In the genomic region with DNA sequence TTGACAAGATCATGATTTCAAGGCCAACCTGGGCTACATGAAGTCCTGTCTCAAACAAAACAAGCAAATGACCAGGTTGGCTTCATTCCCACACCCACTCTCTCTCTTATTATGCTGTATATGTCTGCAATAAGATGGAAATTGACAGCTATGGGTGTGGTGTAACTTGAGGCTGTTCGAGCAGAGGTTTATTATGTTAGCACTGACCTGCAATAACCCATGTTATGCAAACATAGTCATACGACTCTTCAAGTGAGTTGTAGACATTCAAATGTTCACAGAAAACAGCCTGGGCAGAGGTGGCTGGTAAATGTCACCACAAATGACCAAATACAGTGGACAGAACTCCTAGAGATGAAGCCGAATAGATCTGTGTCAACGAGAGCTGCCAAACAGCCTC, we compare ENCODE assay signal across 32 mouse cellular contexts.
A peak's percentile ranks its signal among the peaks of the same experiment; 100 is the strongest.
DNase-seq lines count a peak whose midpoint lies in the region; ATAC-seq and TF ChIP-seq lines count a peak whose summit lies in the region.
"Had no signal": no experiment of that assay in that cellular context is flagged by ENCODE, and none has a peak within 500 bp of the region (broad histone marks: within the 10 kb centered on the region; RNA-seq: fewer than 3 reads in every experiment).

No protein-coding gene starts in this region.

- TF ChIP-seq CTCF in lung, postnatal 0 days (IDR thresholded peaks at IDR 0.05), result no peak
- TF ChIP-seq CTCF in lung, adult 2 months (IDR thresholded peaks at IDR 0.05; ENCODE audit: insufficient read depth, low read length), result no peak

- WGBS in lung, postnatal 0 days, result 39% methylated on average over 4 of the region's 4 CpGs
- WGBS in lung, adult 2 months, result 61% methylated on average over 4 of the region's 4 CpGs
- 50% methylated on average over 4 of the region's 4 CpGs for WGBS in intestine, embryonic 16.5 days

- H3K27ac ChIP-seq in lung, postnatal 0 days (ENCODE audit: low read length), result 0 out of 2 replicates have a peak overlapping the region, but pooled peaks have one; percentile 6
- no peak overlapping the region for H3K27ac ChIP-seq in intestine, embryonic 16.5 days (ENCODE audit: low read length)
- H3K27ac ChIP-seq: embryonic facial prominence, embryonic 13.5 days; kidney, embryonic 15.5 days; liver, embryonic 13.5 days; midbrain, embryonic 12.5 days; neural tube, embryonic 12.5 days had no signal

- TF ChIP-seq EP300 in lung, postnatal 0 days (IDR thresholded peaks at IDR 0.05), result peak; percentile 64; the same call in 1 of the 2 replicates

- no peak for TF ChIP-seq POLR2A in lung, adult 2 months (IDR thresholded peaks at IDR 0.05; ENCODE audit: borderline replicate concordance, extremely low read depth, low read depth, low read length)

- no peaks in the 10 kb centered on the region for H3K36me3 ChIP-seq in lung, postnatal 0 days (ENCODE audit: insufficient read depth, low read length)
- no peaks in the 10 kb centered on the region for H3K36me3 ChIP-seq in intestine, embryonic 16.5 days (ENCODE audit: control insufficient read depth, insufficient read depth, low read length)
- H3K36me3 ChIP-seq: embryonic facial prominence, embryonic 13.5 days; kidney, embryonic 15.5 days; liver, embryonic 13.5 days; midbrain, embryonic 12.5 days; neural tube, embryonic 12.5 days had no signal

- DNase-seq in lung, postnatal 0 days (ENCODE audit: low spot score), result peak; percentile 65
- no peak for DNase-seq in lung, adult 2 months
- peak; percentile 51 for DNase-seq in lung, postnatal 36 days
- DNase-seq in kidney, adult 9 months, result no peak
- no peak for DNase-seq in spleen, postnatal 36 days (ENCODE audit: low spot score in 2 of 2)
- DNase-seq in spleen, adult 18-20 months, result no peak
- DNase-seq: adrenal gland, postnatal 10 days; B cell, adult 2 months; cerebellum, adult 9-10 months; cerebellum, postnatal 36 days; embryo, embryonic 11 days; forebrain, postnatal 0 days; gastrocnemius, postnatal 10 days; heart, postnatal 14 days; kidney, adult 11 months; kidney, postnatal 25 days; left cerebral cortex, postnatal 4 days; liver, embryonic 13.5 days; lung, embryonic 14.5 days; right cerebral cortex, adult 18-20 months; thymus, adult 18-20 months; thymus, postnatal 25 days had no signal

- H3K9me3 ChIP-seq in lung, postnatal 0 days (ENCODE audit: low read length), result no peaks in the 10 kb centered on the region
- no peaks in the 10 kb centered on the region for H3K9me3 ChIP-seq in intestine, embryonic 16.5 days (ENCODE audit: control insufficient read depth, low read length)
- H3K9me3 ChIP-seq: embryonic facial prominence, embryonic 13.5 days; kidney, embryonic 15.5 days; liver, embryonic 13.5 days; megakaryocyte, embryonic 14.5 days; midbrain, embryonic 12.5 days; neural tube, embryonic 12.5 days had no signal

- no peak overlapping the region for H3K9ac ChIP-seq in lung, postnatal 0 days (replicated peaks; ENCODE audit: low read depth)
- H3K9ac ChIP-seq in intestine, embryonic 16.5 days (ENCODE audit: low read depth, low read length), result no peak overlapping the region
- H3K9ac ChIP-seq: embryonic facial prominence, embryonic 13.5 days; forebrain, postnatal 0 days; kidney, embryonic 15.5 days; liver, embryonic 13.5 days; lung, embryonic 14.5 days; midbrain, embryonic 12.5 days; neural tube, embryonic 12.5 days had no signal

- H3K4me3 ChIP-seq in lung, postnatal 0 days (ENCODE audit: low read depth, low read length), result no peak overlapping the region
- no peak overlapping the region for H3K4me3 ChIP-seq in lung, adult 2 months (replicated peaks; ENCODE audit: extremely low read depth, low read depth, low read length)
- no peak overlapping the region for H3K4me3 ChIP-seq in intestine, embryonic 16.5 days (ENCODE audit: low read length)
- H3K4me3 ChIP-seq: embryonic facial prominence, embryonic 13.5 days; erythroblast, embryonic 14.5 days; kidney, embryonic 15.5 days; liver, embryonic 13.5 days; megakaryocyte, embryonic 14.5 days; midbrain, embryonic 12.5 days; myocyte; neural tube, embryonic 12.5 days had no signal

- H3K4me2 ChIP-seq in lung, postnatal 0 days (replicated peaks; ENCODE audit: low read depth, low read length), result no peak overlapping the region
- no peak overlapping the region for H3K4me2 ChIP-seq in intestine, embryonic 16.5 days (ENCODE audit: low read depth, low read length)
- H3K4me2 ChIP-seq: embryonic facial prominence, embryonic 13.5 days; kidney, embryonic 15.5 days; liver, embryonic 13.5 days; lung, embryonic 14.5 days; midbrain, embryonic 12.5 days; neural tube, embryonic 12.5 days had no signal

- ATAC-seq in lung, postnatal 0 days, result peak; percentile 61
- peak; percentile 86 for ATAC-seq in intestine, embryonic 16.5 days
- ATAC-seq: activated CD4-positive, CD25-positive, alpha-beta regulatory T cell, adult 4 months; forebrain, postnatal 0 days; hindbrain, embryonic 16.5 days had no signal

- no peaks in the 10 kb centered on the region for H3K4me1 ChIP-seq in lung, postnatal 0 days (ENCODE audit: insufficient read depth, low read depth, low read length)
- H3K4me1 ChIP-seq in lung, adult 2 months (ENCODE audit: control insufficient read depth, insufficient read depth, low read length), result peaks cover 4% of the 10 kb centered on the region
- H3K4me1 ChIP-seq in intestine, embryonic 16.5 days (ENCODE audit: control insufficient read depth, insufficient read depth, low read length), result no peaks in the 10 kb centered on the region
- H3K4me1 ChIP-seq: embryonic facial prominence, embryonic 13.5 days; kidney, embryonic 15.5 days; liver, embryonic 13.5 days; midbrain, embryonic 12.5 days; neural tube, embryonic 12.5 days had no signal

- no peaks in the 10 kb centered on the region for H3K27me3 ChIP-seq in lung, postnatal 0 days (replicated peaks; ENCODE audit: insufficient read depth, low read length)
- no peaks in the 10 kb centered on the region; the same call in none of the 2 replicates for H3K27me3 ChIP-seq in intestine, embryonic 16.5 days (replicated peaks; ENCODE audit: control insufficient read depth, insufficient read depth, low read length)
- H3K27me3 ChIP-seq: neural tube, embryonic 12.5 days had no signal

Comparison
In these comparisons a context has a peak if more than half of its experiments do, and no peak if none do; other contexts are left out.
1. DNase-seq: peak in lung, postnatal 0 days (single experiment) and lung, postnatal 36 days (single experiment); none in lung, adult 2 months (single experiment), kidney, adult 9 months (single experiment), spleen, postnatal 36 days (0 of 2) and spleen, adult 18-20 months (0 of 2).